Mouse (Mus musculus) stomach, embryonic 16.5 days (tissue): ENCODE data around the gene Rab34. TPM values are rescaled to one million over a fixed set of nuclear protein-coding genes. Genes with fewer than 3 reads are reported as not detected.

Experiments
- ATAC-seq: fragments of 200-750 bp; cut with Nextera tagmentation; 2 replicates; pipeline ENCODE4 v1.8.0; 2017; ENCODE audit warnings: moderate number of reproducible peaks, moderate TSS enrichment; ENCODE audit not compliant: insufficient read depth, low FRiP score
- H3K27ac ChIP-seq: fragments of 300-500 bp; sonication (generic); 2 replicates; pipeline ENCODE4 v1.5.1; 2014; ENCODE audit warnings: low read length
- H3K27me3 ChIP-seq: fragments of 300-500 bp; sonication (generic); 2 replicates; pipeline ENCODE4 v1.6.1; 2014; ENCODE audit warnings: low read length, control low read depth, mixed read lengths; ENCODE audit not compliant: control insufficient read depth, insufficient read depth
- H3K36me3 ChIP-seq: fragments of 300-500 bp; sonication (generic); 2 replicates; pipeline ENCODE4 v1.6.1; 2014; ENCODE audit warnings: low read length; ENCODE audit not compliant: control insufficient read depth, insufficient read depth
- H3K4me1 ChIP-seq: fragments of 300-500 bp; sonication (generic); 2 replicates; pipeline ENCODE4 v1.6.1; 2014; ENCODE audit warnings: low read length, control low read depth, mixed read lengths; ENCODE audit not compliant: control insufficient read depth, insufficient read depth
- H3K4me2 ChIP-seq: fragments of 300-500 bp; sonication (generic); 2 replicates; pipeline ENCODE4 v1.6.1; 2014; ENCODE audit warnings: low read depth, low read length, mixed read lengths
- H3K4me3 ChIP-seq: fragments of 300-500 bp; sonication (generic); replicated peaks from 2 replicates; pipeline ENCODE4 v1.5.1; 2014; ENCODE audit warnings: mild to moderate bottlenecking, low read length
- H3K9ac ChIP-seq: fragments of 300-500 bp; sonication (generic); 2 replicates; pipeline ENCODE4 v1.6.1; 2014; ENCODE audit warnings: low read length
- H3K9me3 ChIP-seq: fragments of 300-500 bp; sonication (generic); replicated peaks from 2 replicates; pipeline ENCODE4 v1.6.1; 2016; ENCODE audit warnings: low read length, control low read depth; ENCODE audit not compliant: control insufficient read depth
- WGBS: fragments of 180-500 bp; shearing (Covaris S2); extraction: QIAGEN DNeasy Blood & Tissue Kit; methylation state at CpG from one replicate; pipeline ENCODE4 v1.1.7; 2014; 5-methylcytosine and 5-hydroxymethylcytosine counted together
- polyA plus RNA-seq: library from polyadenylated mRNA; unstranded; fragments of >200 nt; fragmentation: Nextera tagmentation; extraction: Ambion mirVana; gene quantifications from 2 replicates; pipeline ENCODE4 v1.2.1, GENCODE M21; 2015

The Rab34 gene
- 88.3 and 90.9 TPM in 2 replicates for polyA plus RNA-seq

GRCm38 (mm10) chr11:78188331-78189233 is at the start of gene Rab34:
Gene Rab34, plus strand, starts transcription at chr11:78188430.
- H3K36me3 ChIP-seq: no peaks in the 10 kb centered on the region
- H3K4me1 ChIP-seq: peaks cover 12% of the 10 kb centered on the region
- H3K9me3 ChIP-seq: no peaks in the 10 kb centered on the region
- WGBS: under 1% methylated on average over 77 of the region's 80 CpGs
- peak within 1 kb of the TSS; percentile 76 for H3K4me3 ChIP-seq
- H3K27me3 ChIP-seq: no peaks in the 10 kb centered on the region
- peak within 1 kb of the TSS; percentile 94 for H3K9ac ChIP-seq
- peak within 1 kb of the TSS; percentile 69 for H3K4me2 ChIP-seq
- H3K27ac ChIP-seq: peak within 1 kb of the TSS; percentile 97
- peak; percentile 87 for ATAC-seq

DNA sequence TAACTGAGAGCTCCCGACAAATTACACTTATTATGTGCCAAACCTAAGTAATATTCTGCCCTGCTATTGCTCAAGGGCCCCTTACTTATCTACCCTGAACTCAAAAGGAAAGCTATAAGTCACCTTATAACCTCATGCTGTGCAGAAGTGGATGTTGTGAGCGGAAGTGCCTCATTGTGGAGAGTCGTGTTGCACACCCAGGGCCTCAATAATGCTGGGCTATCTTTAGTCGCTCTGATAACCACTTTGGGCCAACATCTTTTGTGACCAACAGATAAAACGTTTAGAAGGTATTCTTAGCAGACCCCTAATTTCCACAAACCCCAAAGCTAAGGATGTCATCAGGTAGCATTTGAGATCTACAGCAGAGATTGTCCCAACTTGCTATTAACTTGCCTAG is 47.6 kb upstream of the Rab34 start:
- no peaks in the 10 kb centered on the region for H3K4me1 ChIP-seq
- H3K9ac ChIP-seq: no peak overlapping the region
- H3K4me2 ChIP-seq: no peak overlapping the region
- whole genome bisulfite sequencing: 70% methylated on average over 5 of the region's 5 CpGs
- H3K9me3 ChIP-seq: no peaks in the 10 kb centered on the region
- H3K36me3 ChIP-seq: no peaks in the 10 kb centered on the region
- ATAC-seq: no peak
- H3K4me3 ChIP-seq: no peak overlapping the region
- H3K27ac ChIP-seq: no peak overlapping the region
- no peaks in the 10 kb centered on the region for H3K27me3 ChIP-seq

GRCm38 (mm10) chr11:78143520-78143919 is 44.7 kb upstream of the Rab34 start:
- Histone ChIP-seq H3K4me3 (no peak overlapping the region), H3K27ac (no peak overlapping the region), H3K36me3 (no peaks in the 10 kb centered on the region), H3K27me3 (no peaks in the 10 kb centered on the region), H3K4me2 (no peak overlapping the region), H3K4me1 (no peaks in the 10 kb centered on the region), H3K9me3 (no peaks in the 10 kb centered on the region), H3K9ac (no peak overlapping the region)
- WGBS: 86% methylated on average over 2 of the region's 2 CpGs
- no peak for ATAC-seq

DNA sequence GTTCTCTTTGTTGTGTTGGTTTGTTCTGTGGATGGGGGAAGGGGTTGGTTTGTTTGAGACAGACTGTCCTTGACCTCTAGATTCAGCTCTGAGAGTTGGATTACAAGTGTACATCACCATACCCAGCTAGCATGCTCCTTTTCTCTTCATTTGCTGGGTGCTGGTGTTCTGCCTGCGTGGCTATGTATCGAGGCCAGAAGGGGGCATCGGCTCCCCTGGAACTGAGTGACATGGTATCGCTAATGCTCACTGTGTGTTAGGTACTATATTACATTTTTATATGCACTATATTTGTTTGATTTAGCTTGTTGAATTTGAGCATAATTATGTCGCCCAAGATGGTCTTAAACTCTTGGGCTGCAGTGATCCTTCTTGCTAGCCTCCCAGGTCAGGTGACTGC is 42.1 kb upstream of the Rab34 start:
- no peak for ATAC-seq
- Histone ChIP-seq H3K9ac (peak overlapping the region; percentile 13; the same call in 1 of the 2 replicates), H3K4me2 (no peak overlapping the region), H3K36me3 (no peaks in the 10 kb centered on the region), H3K4me1 (no peaks in the 10 kb centered on the region), H3K9me3 (no peaks in the 10 kb centered on the region), H3K4me3 (no peak overlapping the region), H3K27me3 (no peaks in the 10 kb centered on the region), H3K27ac (peak overlapping the region; percentile 73)
- WGBS: 79% methylated on average over 5 of the region's 5 CpGs

GRCm38 (mm10) chr11:78146707-78147543 is 41.3 kb upstream of the Rab34 start:
- Histone ChIP-seq H3K4me2 (no peak overlapping the region), H3K4me1 (peaks cover 1% of the 10 kb centered on the region; the same call in 1 of the 2 replicates), H3K27ac (peak overlapping the region; percentile 73), H3K36me3 (no peaks in the 10 kb centered on the region), H3K9me3 (no peaks in the 10 kb centered on the region), H3K9ac (no peak overlapping the region), H3K4me3 (no peak overlapping the region), H3K27me3 (no peaks in the 10 kb centered on the region)
- WGBS: 76% methylated on average over 6 of the region's 6 CpGs
- ATAC-seq: peak; percentile 47; the same call in 1 of the 2 replicates

GRCm38 (mm10) chr11:78151161-78151560 is 37.1 kb upstream of the Rab34 start:
- Histone ChIP-seq H3K9me3 (no peaks in the 10 kb centered on the region), H3K27ac (no peak overlapping the region), H3K4me2 (no peak overlapping the region), H3K27me3 (no peaks in the 10 kb centered on the region), H3K36me3 (no peaks in the 10 kb centered on the region), H3K4me3 (no peak overlapping the region), H3K4me1 (peaks cover 17% of the 10 kb centered on the region), H3K9ac (no peak overlapping the region)
- WGBS: 41% methylated on average over 1 of the region's 1 CpGs
- ATAC-seq: no peak

GRCm38 (mm10) chr11:78152299-78153231 is 35.7 kb upstream of the Rab34 start:
- Histone ChIP-seq H3K9ac (no peak overlapping the region; the same call in 1 of the 2 replicates), H3K27ac (peak overlapping the region; percentile 57), H3K9me3 (no peaks in the 10 kb centered on the region), H3K4me3 (no peak overlapping the region), H3K27me3 (no peaks in the 10 kb centered on the region), H3K4me2 (no peak overlapping the region), H3K4me1 (peaks cover 17% of the 10 kb centered on the region), H3K36me3 (no peaks in the 10 kb centered on the region)
- ATAC-seq: peak; percentile 56
- 52% methylated on average over 9 of the region's 9 CpGs for WGBS

GRCm38 (mm10) chr11:78153778-78154177 is 34.5 kb upstream of the Rab34 start:
- peak overlapping the region; percentile 57; the same call in 1 of the 2 replicates for H3K27ac ChIP-seq

More at GRCm38 (mm10) chr11:78153778-78154177, 34.5 kb upstream of the Rab34 start:
- no peak overlapping the region for H3K9ac ChIP-seq
- no peak overlapping the region for H3K4me3 ChIP-seq
- H3K36me3 ChIP-seq: no peaks in the 10 kb centered on the region
- H3K4me2 ChIP-seq: no peak overlapping the region
- WGBS: 84% methylated on average over 13 of the region's 13 CpGs
- H3K27me3 ChIP-seq: no peaks in the 10 kb centered on the region
- no peak for ATAC-seq
- H3K9me3 ChIP-seq: no peaks in the 10 kb centered on the region
- peaks cover 17% of the 10 kb centered on the region for H3K4me1 ChIP-seq
